Mouse (Mus musculus) spleen, adult 2 months (tissue): ENCODE results near the gene Dnajb8. TPM values are rescaled to one million over a fixed set of nuclear protein-coding genes. Genes with fewer than 3 reads are reported as not detected.

Experiments
- DNase-seq, 2 experiments: peaks; one replicate each; pipeline versions ENCODE4 v3.0.0 to v3.0.0-alpha.2; 2012 to 2021; ENCODE audit warnings: low spot score in 2 of 2, low read depth in 1 of 2
- H3K27ac ChIP-seq: fragments of 200-500 bp; 2 replicates; pipeline ENCODE4 v1.5.1; 2012; ENCODE audit warnings: low read length, inconsistent platforms; ENCODE audit not compliant: insufficient read depth
- H3K27me3 ChIP-seq: fragments of 200-500 bp; 2 replicates; pipeline ENCODE4 v1.6.1; 2012; ENCODE audit warnings: mild to moderate bottlenecking, moderate library complexity, low read length, inconsistent platforms; ENCODE audit not compliant: control insufficient read depth, insufficient read depth
- H3K36me3 ChIP-seq: fragments of 200-500 bp; 2 replicates; pipeline ENCODE4 v1.6.1; 2012; ENCODE audit warnings: mild to moderate bottlenecking, low read length, inconsistent platforms; ENCODE audit not compliant: control insufficient read depth, insufficient read depth
- H3K4me1 ChIP-seq: fragments of 200-500 bp; 2 replicates; pipeline ENCODE4 v1.6.1; 2011; ENCODE audit warnings: inconsistent platforms; ENCODE audit not compliant: control insufficient read depth, insufficient read depth, insufficient read length
- H3K4me3 ChIP-seq: fragments of 200-500 bp; 2 replicates; pipeline ENCODE4 v1.5.1; 2011; ENCODE audit warnings: mild to moderate bottlenecking, inconsistent platforms; ENCODE audit not compliant: insufficient read depth, insufficient read length; ENCODE audit errors: extremely low read depth
- CTCF ChIP-seq: fragments of 200-500 bp; IDR thresholded peaks from 2 replicates; pipeline ENCODE4 v1.5.1; 2011; ENCODE audit warnings: mild to moderate bottlenecking, inconsistent platforms; ENCODE audit not compliant: insufficient read depth, insufficient read length, insufficient replicate concordance; ENCODE audit errors: extremely low read depth
- POLR2A ChIP-seq: fragments of 200-500 bp; IDR thresholded peaks from 2 replicates; pipeline ENCODE4 v1.6.1; 2011; ENCODE audit warnings: low read depth, low read length, inconsistent platforms
- WGBS: fragments of 180-500 bp; shearing (Covaris S2); methylation state at CpG from one replicate; pipeline ENCODE4 v1.1.7; 2018; 5-methylcytosine and 5-hydroxymethylcytosine counted together
- polyA plus RNA-seq: library from polyadenylated mRNA; depleted of rRNA; stranded (reverse); fragments of >200 nt; gene quantifications from 2 replicates; pipeline ENCODE4 v1.2.3, GENCODE M21; 2012

The Dnajb8 gene
- polyA plus RNA-seq, 1 experiment = not detected

DNA sequence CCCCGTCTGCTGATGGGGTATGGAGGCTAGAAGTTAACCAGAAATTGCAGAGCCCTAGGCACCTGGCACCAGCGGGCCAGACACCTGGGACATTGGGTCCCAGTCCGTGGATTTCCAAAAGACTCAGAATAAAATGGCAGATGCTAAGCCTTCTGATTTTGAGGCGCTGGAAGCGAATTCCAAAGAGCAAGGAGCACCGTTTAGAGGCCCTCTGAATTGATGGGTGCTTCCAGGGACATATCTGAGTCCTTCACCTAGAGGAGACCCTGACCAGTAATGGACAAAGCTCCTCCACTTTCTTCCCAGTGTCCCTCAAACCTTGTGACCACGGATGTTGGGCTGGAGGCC lies 27.1 kb upstream of the Dnajb8 start:
- DNase-seq = no peak
- Histone ChIP-seq H3K4me3 (no peak overlapping the region), H3K27me3 (peaks cover 18% of the 10 kb centered on the region), H3K36me3 (no peaks in the 10 kb centered on the region), H3K27ac (no peak overlapping the region), H3K4me1 (peaks cover 5% of the 10 kb centered on the region; the same call in 1 of the 2 replicates)
- 76% methylated on average over 7 of the region's 7 CpGs for WGBS
- TF ChIP-seq POLR2A (no peak), CTCF (no peak)

DNA sequence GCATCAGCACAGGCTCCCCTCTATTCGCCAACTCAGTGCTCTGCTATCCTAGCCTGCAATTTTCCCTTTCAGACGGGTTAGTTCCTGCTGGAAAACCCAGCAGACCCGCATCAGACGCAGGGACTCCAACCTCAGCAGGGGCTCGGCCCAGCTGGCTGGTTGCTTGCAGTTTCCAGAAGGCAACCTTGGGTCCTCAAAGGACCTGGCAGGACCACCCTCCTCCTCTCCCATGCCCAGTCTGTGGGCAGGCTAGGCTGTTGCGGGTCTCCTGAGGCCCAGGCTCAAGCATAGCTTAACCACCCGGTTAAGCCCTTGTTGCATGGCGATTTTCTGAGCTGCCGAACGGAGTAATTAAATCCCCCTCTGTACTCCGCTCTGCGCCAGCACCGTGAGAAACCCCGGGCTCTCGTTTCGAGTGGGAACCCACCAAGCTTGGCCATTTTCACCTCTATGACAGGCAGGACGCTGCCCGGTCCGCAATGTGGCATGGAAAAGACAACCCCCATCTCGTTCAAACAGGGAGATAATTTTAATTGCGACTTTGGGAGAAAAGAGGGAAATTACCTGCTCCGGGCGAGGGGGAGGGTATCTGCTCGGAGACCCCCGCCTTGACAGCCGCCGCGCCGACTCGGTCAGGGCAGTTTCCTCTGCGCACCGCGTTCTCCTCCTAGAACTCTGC lies 25.9 kb upstream of the Dnajb8 start:
- Histone ChIP-seq H3K27ac (no peak overlapping the region), H3K4me3 (peak overlapping the region; percentile 9; the same call in 1 of the 2 replicates), H3K27me3 (peaks cover 22% of the 10 kb centered on the region), H3K4me1 (peaks cover 5% of the 10 kb centered on the region; the same call in 1 of the 2 replicates), H3K36me3 (no peaks in the 10 kb centered on the region)
- TF ChIP-seq CTCF (no peak), POLR2A (no peak)
- 40% methylated on average over 33 of the region's 33 CpGs for WGBS
- no peak for DNase-seq

DNA sequence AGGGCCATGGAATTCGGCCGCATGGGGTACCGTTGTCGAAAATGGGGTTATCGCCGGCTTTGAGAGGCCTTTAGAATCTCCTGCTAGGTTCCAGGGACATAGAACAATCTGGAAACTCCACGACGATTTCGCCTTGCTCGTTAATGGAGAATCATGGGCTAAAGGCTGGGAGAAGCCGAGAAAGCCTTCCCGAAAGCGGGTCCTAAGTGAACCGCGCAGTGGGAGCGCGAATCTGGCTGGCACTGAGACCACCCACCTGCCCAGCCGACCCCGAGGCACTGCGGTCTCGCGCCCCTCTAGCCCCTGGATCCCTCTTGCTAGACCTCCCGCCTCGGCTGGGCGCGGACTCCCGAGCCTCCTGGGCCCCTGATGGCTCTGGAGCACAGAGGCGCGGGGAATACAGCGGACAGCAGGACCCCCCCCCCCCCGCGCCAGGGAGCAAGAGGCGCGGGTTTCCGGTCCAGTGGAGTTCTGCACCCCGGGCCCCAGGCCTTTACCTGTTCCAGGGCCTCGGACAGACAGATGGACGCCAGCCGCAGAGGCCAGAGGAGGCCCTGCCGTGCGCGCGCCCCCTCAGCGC lies 25.2 kb upstream of the Dnajb8 start:
- Histone ChIP-seq H3K27ac (no peak overlapping the region; the same call in 1 of the 2 replicates), H3K27me3 (peaks cover 22% of the 10 kb centered on the region), H3K36me3 (no peaks in the 10 kb centered on the region), H3K4me1 (peaks cover 5% of the 10 kb centered on the region; the same call in 1 of the 2 replicates), H3K4me3 (peak overlapping the region; percentile 9; the same call in 1 of the 2 replicates)
- DNase-seq = no peak
- WGBS = 6% methylated on average over 44 of the region's 44 CpGs
- TF ChIP-seq CTCF (no peak), POLR2A (no peak)

DNA sequence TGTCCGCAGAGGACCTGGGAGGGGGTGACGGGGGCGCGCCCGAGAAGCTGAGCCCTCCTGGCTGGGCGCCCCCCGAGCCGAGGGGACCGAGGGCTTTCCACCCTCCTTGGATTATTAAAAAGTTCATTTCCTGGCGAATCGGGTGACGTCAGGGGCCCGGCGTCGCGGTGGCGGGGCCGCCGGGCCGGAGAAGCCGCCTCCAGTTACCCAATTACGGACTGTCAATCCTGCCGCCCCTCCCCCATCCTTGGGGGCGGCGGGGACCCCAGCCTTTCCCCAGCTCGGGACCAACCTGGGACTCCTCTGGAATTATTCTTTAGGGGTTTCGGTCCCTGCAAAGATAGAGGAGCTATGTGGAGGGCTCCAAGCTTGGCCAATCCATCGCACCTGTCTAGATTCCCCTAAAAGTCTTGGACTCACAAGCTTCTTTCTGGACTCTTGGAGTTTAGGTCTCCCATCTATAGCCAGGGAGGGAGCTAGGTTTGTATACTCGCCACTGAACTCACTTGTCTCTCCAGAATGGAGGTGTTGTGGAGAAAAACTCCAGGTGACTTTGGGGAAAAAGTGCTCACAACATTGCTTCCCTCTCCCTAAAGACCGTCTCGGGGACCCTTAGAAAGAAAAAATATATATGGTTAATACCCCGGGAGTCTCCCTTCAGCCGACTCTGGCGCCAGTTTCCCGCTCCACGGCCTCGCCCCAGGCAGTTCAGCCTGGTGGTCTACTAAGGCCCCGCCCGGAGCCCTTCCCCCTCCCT lies 24.6 kb upstream of the Dnajb8 start:
- TF ChIP-seq CTCF = no peak
- no peak for TF ChIP-seq POLR2A
- Histone ChIP-seq H3K27ac (no peak overlapping the region; the same call in 1 of the 2 replicates), H3K27me3 (peaks cover 22% of the 10 kb centered on the region), H3K4me3 (no peak overlapping the region; the same call in 1 of the 2 replicates), H3K4me1 (peaks cover 5% of the 10 kb centered on the region; the same call in 1 of the 2 replicates), H3K36me3 (no peaks in the 10 kb centered on the region)
- DNase-seq = no peak
- 3% methylated on average over 39 of the region's 39 CpGs for WGBS

DNA sequence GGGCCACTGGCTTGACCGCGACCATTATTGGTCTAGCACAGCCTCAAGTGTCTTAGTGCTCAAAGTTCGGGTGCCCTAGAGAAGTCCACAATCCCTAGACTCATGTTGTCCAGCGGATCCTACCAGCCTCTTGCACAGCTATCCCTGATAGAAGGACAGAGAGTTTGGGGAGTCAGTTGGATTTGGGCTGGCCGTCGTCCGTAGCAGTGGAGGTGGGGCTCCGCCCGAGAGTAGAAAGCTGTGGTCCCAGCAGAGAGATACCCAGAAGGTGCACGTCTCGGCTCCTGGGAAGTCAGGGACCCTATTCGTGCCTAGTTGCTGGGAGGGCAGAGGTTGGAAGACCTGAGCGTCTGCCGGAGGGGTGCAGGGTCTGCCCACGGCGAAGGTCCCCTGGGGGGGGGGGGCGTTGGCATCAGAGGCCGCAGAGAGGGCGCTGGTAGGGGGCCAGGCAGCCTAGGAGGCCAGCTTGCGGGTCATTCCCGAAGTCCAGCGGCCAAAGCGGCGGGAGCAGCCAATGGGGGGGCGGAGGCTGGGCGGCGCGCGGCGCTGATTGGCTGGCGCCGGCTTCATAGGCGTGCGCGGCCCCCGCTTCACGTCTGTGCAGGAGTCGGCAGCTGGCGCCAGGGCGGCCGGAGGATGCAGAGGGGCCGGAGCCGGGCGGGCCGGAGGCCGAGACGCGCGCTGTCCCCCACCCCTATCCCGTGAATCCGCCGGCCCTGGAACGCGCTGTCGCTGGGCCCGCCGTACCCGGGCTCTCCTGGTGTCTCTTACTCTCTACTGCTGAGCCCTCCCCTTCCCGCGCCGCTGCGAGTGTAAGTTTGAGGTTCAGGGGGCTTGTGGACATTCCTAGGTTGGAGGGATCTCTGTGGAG lies 23.8 kb upstream of the Dnajb8 start:
- 2% methylated on average over 62 of the region's 62 CpGs for WGBS
- DNase-seq = no peak
- Histone ChIP-seq H3K27ac (no peak overlapping the region), H3K4me3 (peak overlapping the region; percentile 40; the same call in 1 of the 2 replicates), H3K36me3 (no peaks in the 10 kb centered on the region), H3K4me1 (peaks cover 5% of the 10 kb centered on the region; the same call in 1 of the 2 replicates), H3K27me3 (peaks cover 25% of the 10 kb centered on the region)
- TF ChIP-seq CTCF = no peak
- TF ChIP-seq POLR2A = no peak

DNA sequence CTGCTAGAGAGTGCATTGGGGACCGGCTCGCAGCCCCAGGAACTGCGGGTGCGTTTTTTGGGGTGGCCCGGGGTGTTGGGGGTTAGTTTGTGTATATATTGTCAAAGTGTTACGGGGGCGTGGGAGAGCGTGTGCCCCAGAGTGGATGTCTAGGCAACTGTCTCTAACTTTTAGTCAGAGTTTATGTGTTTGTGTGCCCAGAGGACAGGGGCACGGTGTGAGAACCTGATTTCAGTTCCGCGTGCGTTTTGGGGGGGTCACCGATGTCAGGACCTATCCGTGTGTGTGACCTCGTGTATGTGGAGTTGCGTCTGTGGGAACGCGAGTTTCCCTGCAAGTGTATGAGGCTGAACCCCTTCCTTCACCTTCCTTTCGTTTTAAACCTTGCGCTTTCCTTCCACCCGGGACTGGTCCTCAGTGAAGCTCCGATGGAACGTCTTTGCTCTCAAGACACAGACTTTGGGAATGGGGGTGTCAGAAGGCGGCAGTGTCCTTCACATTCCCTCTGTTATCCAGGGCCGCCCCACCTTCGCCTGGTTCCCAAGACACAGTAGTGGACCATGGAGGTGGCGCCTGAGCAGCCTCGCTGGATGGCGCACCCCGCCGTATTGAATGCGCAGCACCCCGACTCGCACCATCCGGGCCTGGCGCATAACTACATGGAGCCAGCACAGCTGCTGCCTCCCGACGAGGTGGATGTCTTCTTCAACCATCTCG lies 22.9 kb upstream of the Dnajb8 start:
- no peak for DNase-seq
- 2% methylated on average over 39 of the region's 39 CpGs for WGBS
- TF ChIP-seq POLR2A (no peak), CTCF (no peak)
- Histone ChIP-seq H3K4me3 (peak overlapping the region; percentile 40; the same call in 1 of the 2 replicates), H3K4me1 (peaks cover 3% of the 10 kb centered on the region; the same call in 1 of the 2 replicates), H3K36me3 (no peaks in the 10 kb centered on the region), H3K27me3 (peaks cover 19% of the 10 kb centered on the region), H3K27ac (no peak overlapping the region)
